Mouse (Mus musculus) lung, adult 2 months (tissue): Measurements from ENCODE around the gene Cipc.

Experiments used
- CTCF ChIP-seq: fragments of 200-500 bp; IDR thresholded peaks from 2 replicates; pipeline ENCODE4 v1.5.1; 2011; ENCODE audit warnings: mild to moderate bottlenecking, low read length, control low read depth; ENCODE audit not compliant: insufficient read depth
- POLR2A ChIP-seq: fragments of 200-500 bp; IDR thresholded peaks from 2 replicates; pipeline ENCODE4 v1.6.1; 2011; ENCODE audit warnings: low read depth, mild to moderate bottlenecking, control low read depth, low read length, borderline replicate concordance; ENCODE audit errors: extremely low read depth

DNA sequence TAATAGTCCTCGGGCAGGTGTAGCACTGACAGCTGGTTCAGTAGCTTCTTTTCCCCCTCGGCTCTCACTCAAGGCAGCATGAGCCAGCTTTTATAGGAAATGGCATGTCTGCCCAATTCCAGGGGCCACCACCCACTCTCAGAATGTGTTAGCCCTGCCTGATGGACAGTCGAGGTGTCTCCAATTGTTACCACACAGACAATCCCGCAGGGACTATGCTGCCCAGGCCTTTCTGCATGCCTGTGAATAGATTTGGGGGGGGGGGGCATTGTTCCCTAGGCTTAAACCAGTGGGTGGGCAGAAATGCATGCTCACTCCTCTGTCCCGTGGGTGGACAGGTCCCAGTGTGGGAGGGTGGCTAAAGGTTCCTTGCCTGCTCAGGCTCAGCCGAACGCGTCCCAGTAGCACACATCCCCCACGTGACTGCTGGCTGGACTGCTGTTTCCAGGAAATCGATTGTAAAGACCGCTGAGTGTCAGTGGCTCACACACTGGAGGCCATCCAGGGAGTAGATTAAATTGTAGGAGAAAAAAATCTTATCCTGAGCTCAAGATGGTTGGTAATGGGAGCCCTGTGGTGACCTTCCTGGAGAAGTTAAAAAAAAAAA lies 28.4 kb upstream of the Cipc start:
- no peak for TF ChIP-seq CTCF
- TF ChIP-seq POLR2A = peak; percentile 42; the same call in 1 of the 2 replicates
